Mouse (Mus musculus) cerebellum, adult 2 months (tissue): ENCODE data around the gene Selenof.

Source experiments
- CTCF ChIP-seq: fragments of 200-500 bp; IDR thresholded peaks from 2 replicates; pipeline ENCODE4 v1.5.1; 2011; ENCODE audit warnings: low read depth, mild to moderate bottlenecking, control low read depth, low read length, moderate library complexity, borderline replicate concordance; ENCODE audit not compliant: insufficient read depth
- POLR2A ChIP-seq: fragments of 200-500 bp; IDR thresholded peaks from 2 replicates; pipeline ENCODE4 v1.6.1; 2011; ENCODE audit warnings: low read length, control low read depth, borderline replicate concordance; ENCODE audit not compliant: insufficient read depth

- no peak for TF ChIP-seq CTCF
- no peak for TF ChIP-seq POLR2A
Measured at GRCm38 (mm10) chr3:144546490-144546889, 23.6 kb upstream of the Selenof start.
